Mouse (Mus musculus): ENCODE data around the gene Acd. TPM values are rescaled to one million over a fixed set of nuclear protein-coding genes. Genes with fewer than 3 reads are reported as not detected.
A peak's percentile ranks its signal among the peaks of the same experiment; 100 is the strongest.

Gene Acd
- 79.5 and 83.9 TPM in 2 replicates for polyA plus RNA-seq (2014; fragmentation: Nextera tagmentation; extraction: Ambion mirVana)

- Histone ChIP-seq H3K27ac (ENCODE audit: low read depth, low read length) (peak within 1 kb of the TSS; percentile 94), H3K27me3 (ENCODE audit: control insufficient read depth, insufficient read depth, low read length) (no peaks in the 10 kb centered on the region), H3K4me3 (ENCODE audit: low read depth, low read length) (peak within 1 kb of the TSS; percentile 51), H3K9ac (replicated peaks; ENCODE audit: low read depth, low read length) (peak within 1 kb of the TSS; percentile 61), H3K4me1 (ENCODE audit: control insufficient read depth, insufficient read depth, low read length) (peaks cover 17% of the 10 kb centered on the region), H3K36me3 (ENCODE audit: control insufficient read depth, insufficient read depth, low read length) (peaks cover 24% of the 10 kb centered on the region), H3K9me3 (ENCODE audit: control insufficient read depth, low read length) (no peaks in the 10 kb centered on the region), H3K4me2 (ENCODE audit: low read depth, low read length) (peak within 1 kb of the TSS; percentile 98)
- under 1% methylated on average over 60 of the region's 60 CpGs for WGBS
- peak; percentile 77 for ATAC-seq (ENCODE audit: low read depth)
Measured at GRCm38 (mm10) chr8:105700966-105701824, at the start of gene Acd, which contains the start of gene Pard6a. TSS of gene Acd (minus strand) at chr8:105701102. TSS of gene Pard6a (plus strand) at chr8:105701148.

GRCm38 (mm10) chr8:105750606-105751005 is 49.7 kb upstream of the Acd start:
- Histone ChIP-seq H3K27ac (ENCODE audit: low read depth, low read length) (no peak overlapping the region), H3K9ac (replicated peaks; ENCODE audit: low read depth, low read length) (no peak overlapping the region), H3K4me2 (ENCODE audit: low read depth, low read length) (peak overlapping the region; percentile 19), H3K9me3 (ENCODE audit: control insufficient read depth, low read length) (no peaks in the 10 kb centered on the region), H3K4me3 (ENCODE audit: low read depth, low read length) (0 out of 2 replicates have a peak overlapping the region, but pooled peaks have one; percentile 2), H3K36me3 (ENCODE audit: control insufficient read depth, insufficient read depth, low read length) (no peaks in the 10 kb centered on the region), H3K4me1 (ENCODE audit: control insufficient read depth, insufficient read depth, low read length) (peaks cover 13% of the 10 kb centered on the region), H3K27me3 (ENCODE audit: control insufficient read depth, insufficient read depth, low read length) (no peaks in the 10 kb centered on the region)
- WGBS = 12% methylated on average over 11 of the region's 11 CpGs
- peak; percentile 49 for ATAC-seq (ENCODE audit: low read depth)

GRCm38 (mm10) chr8:105743301-105743700 is 42.4 kb upstream of the Acd start:
- no peak overlapping the region for H3K4me3 ChIP-seq (ENCODE audit: low read depth, low read length)
- no peak overlapping the region for H3K9ac ChIP-seq (replicated peaks; ENCODE audit: low read depth, low read length)
- H3K9me3 ChIP-seq (ENCODE audit: control insufficient read depth, low read length) = no peaks in the 10 kb centered on the region
- no peak overlapping the region for H3K4me2 ChIP-seq (ENCODE audit: low read depth, low read length)
- no peaks in the 10 kb centered on the region for H3K4me1 ChIP-seq (ENCODE audit: control insufficient read depth, insufficient read depth, low read length)
- 84% methylated on average over 4 of the region's 4 CpGs for WGBS
- H3K27me3 ChIP-seq (ENCODE audit: control insufficient read depth, insufficient read depth, low read length) = no peaks in the 10 kb centered on the region
- no peaks in the 10 kb centered on the region for H3K36me3 ChIP-seq (ENCODE audit: control insufficient read depth, insufficient read depth, low read length)
- H3K27ac ChIP-seq (ENCODE audit: low read depth, low read length) = no peak overlapping the region
- no peak for ATAC-seq (ENCODE audit: low read depth)

GRCm38 (mm10) chr8:105739216-105739615 is 38.3 kb upstream of the Acd start:
- ATAC-seq (ENCODE audit: low read depth) = no peak

GRCm38 (mm10) chr8:105732186-105732585 is 31.3 kb upstream of the Acd start:
- H3K27ac ChIP-seq (ENCODE audit: low read depth, low read length) = no peak overlapping the region
- no peaks in the 10 kb centered on the region for H3K4me1 ChIP-seq (ENCODE audit: control insufficient read depth, insufficient read depth, low read length)
- no peaks in the 10 kb centered on the region for H3K9me3 ChIP-seq (ENCODE audit: control insufficient read depth, low read length)
- peaks cover 11% of the 10 kb centered on the region for H3K36me3 ChIP-seq (ENCODE audit: control insufficient read depth, insufficient read depth, low read length)
- no peak overlapping the region for H3K4me2 ChIP-seq (ENCODE audit: low read depth, low read length)
- H3K4me3 ChIP-seq (ENCODE audit: low read depth, low read length) = no peak overlapping the region
- no peak overlapping the region for H3K9ac ChIP-seq (replicated peaks; ENCODE audit: low read depth, low read length)
- ATAC-seq (ENCODE audit: low read depth) = no peak
- no peaks in the 10 kb centered on the region for H3K27me3 ChIP-seq (ENCODE audit: control insufficient read depth, insufficient read depth, low read length)
- 92% methylated on average over 5 of the region's 5 CpGs for WGBS

More at GRCm38 (mm10) chr8:105739216-105739615, 38.3 kb upstream of the Acd start:
- 93% methylated on average over 5 of the region's 5 CpGs for WGBS
- Histone ChIP-seq H3K9me3 (ENCODE audit: control insufficient read depth, low read length) (no peaks in the 10 kb centered on the region), H3K9ac (replicated peaks; ENCODE audit: low read depth, low read length) (no peak overlapping the region), H3K4me2 (ENCODE audit: low read depth, low read length) (no peak overlapping the region), H3K4me1 (ENCODE audit: control insufficient read depth, insufficient read depth, low read length) (no peaks in the 10 kb centered on the region), H3K27me3 (ENCODE audit: control insufficient read depth, insufficient read depth, low read length) (no peaks in the 10 kb centered on the region), H3K4me3 (ENCODE audit: low read depth, low read length) (no peak overlapping the region), H3K27ac (ENCODE audit: low read depth, low read length) (no peak overlapping the region), H3K36me3 (ENCODE audit: control insufficient read depth, insufficient read depth, low read length) (no peaks in the 10 kb centered on the region)

- no peak for ATAC-seq (ENCODE audit: low read depth)
- Histone ChIP-seq H3K4me1 (ENCODE audit: control insufficient read depth, insufficient read depth, low read length) (no peaks in the 10 kb centered on the region), H3K27ac (ENCODE audit: low read depth, low read length) (no peak overlapping the region), H3K4me3 (ENCODE audit: low read depth, low read length) (no peak overlapping the region), H3K4me2 (ENCODE audit: low read depth, low read length) (no peak overlapping the region), H3K27me3 (ENCODE audit: control insufficient read depth, insufficient read depth, low read length) (no peaks in the 10 kb centered on the region), H3K36me3 (ENCODE audit: control insufficient read depth, insufficient read depth, low read length) (peaks cover 35% of the 10 kb centered on the region), H3K9me3 (ENCODE audit: control insufficient read depth, low read length) (no peaks in the 10 kb centered on the region), H3K9ac (replicated peaks; ENCODE audit: low read depth, low read length) (no peak overlapping the region)
- 92% methylated on average over 18 of the region's 18 CpGs for WGBS
Measured at GRCm38 (mm10) chr8:105727397-105728124, 26.7 kb upstream of the Acd start.

GRCm38 (mm10) chr8:105725726-105726125 is 24.8 kb upstream of the Acd start:
- Histone ChIP-seq H3K9ac (replicated peaks; ENCODE audit: low read depth, low read length) (no peak overlapping the region), H3K27ac (ENCODE audit: low read depth, low read length) (no peak overlapping the region)

GRCm38 (mm10) chr8:105722861-105723260 is 22.0 kb upstream of the Acd start:
- H3K4me3 ChIP-seq (ENCODE audit: low read depth, low read length) = no peak overlapping the region
- ATAC-seq (ENCODE audit: low read depth) = no peak
- no peaks in the 10 kb centered on the region for H3K9me3 ChIP-seq (ENCODE audit: control insufficient read depth, low read length)
- H3K27me3 ChIP-seq (ENCODE audit: control insufficient read depth, insufficient read depth, low read length) = no peaks in the 10 kb centered on the region
- peaks cover 31% of the 10 kb centered on the region for H3K36me3 ChIP-seq (ENCODE audit: control insufficient read depth, insufficient read depth, low read length)
- 92% methylated on average over 9 of the region's 9 CpGs for WGBS
- no peaks in the 10 kb centered on the region for H3K4me1 ChIP-seq (ENCODE audit: control insufficient read depth, insufficient read depth, low read length)
- H3K4me2 ChIP-seq (ENCODE audit: low read depth, low read length) = no peak overlapping the region
- H3K27ac ChIP-seq (ENCODE audit: low read depth, low read length) = no peak overlapping the region
- H3K9ac ChIP-seq (replicated peaks; ENCODE audit: low read depth, low read length) = no peak overlapping the region

More at GRCm38 (mm10) chr8:105725726-105726125, 24.8 kb upstream of the Acd start:
- WGBS = 81% methylated on average over 5 of the region's 5 CpGs
- Histone ChIP-seq H3K4me2 (ENCODE audit: low read depth, low read length) (no peak overlapping the region), H3K4me1 (ENCODE audit: control insufficient read depth, insufficient read depth, low read length) (no peaks in the 10 kb centered on the region), H3K36me3 (ENCODE audit: control insufficient read depth, insufficient read depth, low read length) (peaks cover 35% of the 10 kb centered on the region), H3K4me3 (ENCODE audit: low read depth, low read length) (no peak overlapping the region), H3K9me3 (ENCODE audit: control insufficient read depth, low read length) (no peaks in the 10 kb centered on the region), H3K27me3 (ENCODE audit: control insufficient read depth, insufficient read depth, low read length) (no peaks in the 10 kb centered on the region)
- no peak for ATAC-seq (ENCODE audit: low read depth)

- Histone ChIP-seq H3K9me3 (ENCODE audit: control insufficient read depth, low read length) (no peaks in the 10 kb centered on the region), H3K36me3 (ENCODE audit: control insufficient read depth, insufficient read depth, low read length) (peaks cover 25% of the 10 kb centered on the region), H3K27me3 (ENCODE audit: control insufficient read depth, insufficient read depth, low read length) (no peaks in the 10 kb centered on the region), H3K4me1 (ENCODE audit: control insufficient read depth, insufficient read depth, low read length) (no peaks in the 10 kb centered on the region), H3K27ac (ENCODE audit: low read depth, low read length) (no peak overlapping the region), H3K4me2 (ENCODE audit: low read depth, low read length) (no peak overlapping the region), H3K4me3 (ENCODE audit: low read depth, low read length) (no peak overlapping the region), H3K9ac (replicated peaks; ENCODE audit: low read depth, low read length) (no peak overlapping the region)
- WGBS = 92% methylated on average over 4 of the region's 4 CpGs
- no peak for ATAC-seq (ENCODE audit: low read depth)
Measured at GRCm38 (mm10) chr8:105719637-105720036, 18.7 kb upstream of the Acd start.

Measured in neural tube, embryonic 14.5 days (tissue).